Mouse (Mus musculus): ENCODE results near the gene Pla2g5. TPM values are rescaled to one million over a fixed set of nuclear protein-coding genes. Genes with fewer than 3 reads are reported as not detected.
"Not testable (repeated sequence)": the region's sequence is repeated elsewhere in the genome, so short reads cannot be mapped to it uniquely, and the experiment has no call there.

The Pla2g5 gene
- total RNA-seq, 1 experiment from 2014 or later: not detected

GRCm38 (mm10) chr4:138859728-138860127 lies 3.6 kb downstream of the Pla2g5 start:
- ATAC-seq (replicated peaks; ENCODE audit: insufficient number of reproducible peaks, low FRiP score, low TSS enrichment, poor library complexity, severe bottlenecking): no peak

GRCm38 (mm10) chr4:138859245-138859644 lies 4.0 kb downstream of the Pla2g5 start:
- no peak for ATAC-seq (replicated peaks; ENCODE audit: insufficient number of reproducible peaks, low FRiP score, low TSS enrichment, poor library complexity, severe bottlenecking)

GRCm38 (mm10) chr4:138858446-138858845 lies 4.8 kb downstream of the Pla2g5 start:
- no peak for ATAC-seq (replicated peaks; ENCODE audit: insufficient number of reproducible peaks, low FRiP score, low TSS enrichment, poor library complexity, severe bottlenecking)

- ATAC-seq (replicated peaks; ENCODE audit: insufficient number of reproducible peaks, low FRiP score, low TSS enrichment, poor library complexity, severe bottlenecking): no peak
Observed at GRCm38 (mm10) chr4:138857576-138857975, 5.7 kb downstream of the Pla2g5 start.

GRCm38 (mm10) chr4:138856491-138856890 lies 6.8 kb downstream of the Pla2g5 start:
- peak; percentile 82 for ATAC-seq (replicated peaks; ENCODE audit: insufficient number of reproducible peaks, low FRiP score, low TSS enrichment, poor library complexity, severe bottlenecking)

- ATAC-seq (replicated peaks; ENCODE audit: insufficient number of reproducible peaks, low FRiP score, low TSS enrichment, poor library complexity, severe bottlenecking): no peak
Observed at GRCm38 (mm10) chr4:138855092-138855632, 8.1 kb downstream of the Pla2g5 start.

- ATAC-seq (replicated peaks; ENCODE audit: insufficient number of reproducible peaks, low FRiP score, low TSS enrichment, poor library complexity, severe bottlenecking): no peak
Observed at GRCm38 (mm10) chr4:138852961-138853360, 10.3 kb downstream of the Pla2g5 start.

GRCm38 (mm10) chr4:138851463-138851862 lies 11.8 kb downstream of the Pla2g5 start:
- ATAC-seq (replicated peaks; ENCODE audit: insufficient number of reproducible peaks, low FRiP score, low TSS enrichment, poor library complexity, severe bottlenecking): peak; percentile 70

- no peak for ATAC-seq (replicated peaks; ENCODE audit: insufficient number of reproducible peaks, low FRiP score, low TSS enrichment, poor library complexity, severe bottlenecking)
Observed at GRCm38 (mm10) chr4:138841386-138841785, 21.9 kb downstream of the Pla2g5 start.

GRCm38 (mm10) chr4:138840726-138841125 lies 22.6 kb downstream of the Pla2g5 start:
- no peak for ATAC-seq (replicated peaks; ENCODE audit: insufficient number of reproducible peaks, low FRiP score, low TSS enrichment, poor library complexity, severe bottlenecking)

- ATAC-seq (replicated peaks; ENCODE audit: insufficient number of reproducible peaks, low FRiP score, low TSS enrichment, poor library complexity, severe bottlenecking): no peak
Observed at GRCm38 (mm10) chr4:138839806-138840205, 23.5 kb downstream of the Pla2g5 start.

- ATAC-seq (replicated peaks; ENCODE audit: insufficient number of reproducible peaks, low FRiP score, low TSS enrichment, poor library complexity, severe bottlenecking): no peak
Observed at GRCm38 (mm10) chr4:138827147-138827546, 36.1 kb downstream of the Pla2g5 start.

- ATAC-seq (replicated peaks; ENCODE audit: insufficient number of reproducible peaks, low FRiP score, low TSS enrichment, poor library complexity, severe bottlenecking): no peak
Observed at GRCm38 (mm10) chr4:138825751-138826567, 37.3 kb downstream of the Pla2g5 start.

GRCm38 (mm10) chr4:138824660-138825059 lies 38.6 kb downstream of the Pla2g5 start:
- ATAC-seq (replicated peaks; ENCODE audit: insufficient number of reproducible peaks, low FRiP score, low TSS enrichment, poor library complexity, severe bottlenecking): no peak

- not testable (repeated sequence) for ATAC-seq (replicated peaks; ENCODE audit: insufficient number of reproducible peaks, low FRiP score, low TSS enrichment, poor library complexity, severe bottlenecking)
Observed at GRCm38 (mm10) chr4:138824161-138824560, 39.1 kb downstream of the Pla2g5 start.

- ATAC-seq (replicated peaks; ENCODE audit: insufficient number of reproducible peaks, low FRiP score, low TSS enrichment, poor library complexity, severe bottlenecking): no peak
Observed at GRCm38 (mm10) chr4:138821036-138821435, 42.2 kb downstream of the Pla2g5 start.

- no peak for ATAC-seq (replicated peaks; ENCODE audit: insufficient number of reproducible peaks, low FRiP score, low TSS enrichment, poor library complexity, severe bottlenecking)
Observed at GRCm38 (mm10) chr4:138819101-138819500, 44.2 kb downstream of the Pla2g5 start.

GRCm38 (mm10) chr4:138817736-138818135 lies 45.5 kb downstream of the Pla2g5 start:
- no peak for ATAC-seq (replicated peaks; ENCODE audit: insufficient number of reproducible peaks, low FRiP score, low TSS enrichment, poor library complexity, severe bottlenecking)

- no peak for ATAC-seq (replicated peaks; ENCODE audit: insufficient number of reproducible peaks, low FRiP score, low TSS enrichment, poor library complexity, severe bottlenecking)
Observed at GRCm38 (mm10) chr4:138816166-138816565, 47.1 kb downstream of the Pla2g5 start.

- ATAC-seq (replicated peaks; ENCODE audit: insufficient number of reproducible peaks, low FRiP score, low TSS enrichment, poor library complexity, severe bottlenecking): no peak
Observed at GRCm38 (mm10) chr4:138806920-138807541, 56.3 kb downstream of the Pla2g5 start.
